Mouse (Mus musculus) T-helper 2 cell (primary cell): ENCODE measurements around the gene Tas2r134.

Experiments
- in situ Hi-C: fragments of 300-600 bp; cut with MboI, MseI; formaldehyde crosslinking; loops from one replicate; pipeline ENCODE4 v1.15.1; 2025; ENCODE audit warnings: high pct_unique_total_duplicates

Gene Tas2r134

DNA sequence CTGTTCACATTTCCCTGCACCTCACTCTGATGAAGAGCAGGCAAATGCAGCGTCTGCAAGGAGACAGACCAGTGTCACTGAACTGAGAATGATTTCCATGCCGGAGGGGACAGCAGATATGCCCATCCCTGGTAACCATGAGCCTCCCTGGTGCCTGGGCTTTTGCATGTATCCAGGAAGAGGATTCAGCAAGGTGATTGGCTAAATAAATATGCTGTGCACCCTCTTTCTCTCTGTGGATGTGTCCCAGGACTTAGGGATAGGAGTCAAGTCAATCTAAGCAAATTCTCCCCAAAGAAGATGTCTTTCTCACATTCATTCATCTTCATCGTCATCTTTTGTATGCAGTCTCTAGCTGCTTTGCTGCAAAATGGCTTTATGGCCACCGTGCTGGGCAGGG lies at the start of gene Tas2r134:
TSS of gene Tas2r134 (plus strand) at position 301 of the 400 bp plus-strand sequence.
- in situ Hi-C loops: no loop called here

DNA sequence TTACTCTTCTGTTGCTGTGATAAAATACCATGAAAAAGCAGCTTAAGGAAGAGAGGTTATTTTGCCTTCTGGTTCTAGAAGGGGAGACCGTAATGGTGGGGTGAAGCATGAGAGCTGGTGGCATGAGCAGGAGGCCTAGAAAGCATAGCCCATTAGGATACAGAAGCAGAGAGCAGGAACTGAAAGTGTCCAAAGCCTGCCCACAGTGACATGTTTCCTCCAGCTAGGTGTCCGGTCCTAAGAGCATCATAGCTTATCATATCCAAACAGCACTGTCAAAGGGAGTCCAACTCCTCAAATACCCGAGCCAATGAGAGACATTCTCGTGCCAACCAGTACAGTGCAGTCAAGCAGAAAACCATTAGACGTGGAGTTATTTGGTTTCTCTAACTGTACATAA lies 47.5 kb upstream of the Tas2r134 start:
- in situ Hi-C loops: no loop called here

DNA sequence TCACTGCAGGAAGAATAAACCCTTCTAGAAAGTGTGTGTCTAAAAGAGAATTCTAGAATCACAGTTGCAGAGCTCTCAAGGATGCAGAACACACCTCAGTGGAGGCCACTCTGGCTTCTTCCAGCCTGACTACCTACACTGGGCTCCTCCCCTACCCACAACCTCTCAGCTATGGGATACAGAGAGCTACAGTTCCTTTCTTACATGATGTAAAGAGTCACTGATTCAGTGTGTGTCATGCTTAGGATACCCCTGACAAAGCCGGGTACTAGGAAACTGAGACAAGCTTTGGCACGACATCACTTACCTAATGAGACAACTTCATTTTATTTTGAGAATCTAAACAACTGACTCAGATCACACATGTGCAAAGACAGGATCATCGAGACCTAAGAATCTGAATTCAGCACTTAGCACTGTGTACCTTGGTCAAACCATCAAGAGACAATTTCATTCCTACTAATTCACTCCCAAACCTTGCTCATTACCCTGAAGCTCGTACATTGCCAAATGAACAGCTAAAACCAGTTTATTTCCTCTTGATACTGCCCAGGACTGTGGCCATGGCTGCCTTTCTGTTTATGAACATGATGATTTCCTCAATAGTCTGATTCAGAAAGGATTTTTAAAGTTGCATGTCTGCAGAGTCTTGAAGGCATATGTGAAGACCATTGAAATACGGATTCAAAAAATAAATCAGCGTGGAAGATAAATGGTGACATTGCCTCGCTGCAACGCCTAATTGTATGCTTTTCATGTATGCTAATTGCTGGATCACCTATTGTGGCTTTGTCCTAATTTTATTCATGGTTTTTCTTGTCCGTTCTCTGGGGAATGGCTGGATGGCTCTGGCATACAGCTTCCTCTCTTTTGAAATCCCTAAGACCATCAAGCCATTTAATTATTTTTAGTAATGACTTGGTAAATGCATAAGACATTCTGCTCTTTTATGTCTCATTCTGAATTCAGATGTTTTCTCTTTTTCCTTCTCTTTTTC lies 43.0 kb upstream of the Tas2r134 start:
- in situ Hi-C loops: no loop called here

DNA sequence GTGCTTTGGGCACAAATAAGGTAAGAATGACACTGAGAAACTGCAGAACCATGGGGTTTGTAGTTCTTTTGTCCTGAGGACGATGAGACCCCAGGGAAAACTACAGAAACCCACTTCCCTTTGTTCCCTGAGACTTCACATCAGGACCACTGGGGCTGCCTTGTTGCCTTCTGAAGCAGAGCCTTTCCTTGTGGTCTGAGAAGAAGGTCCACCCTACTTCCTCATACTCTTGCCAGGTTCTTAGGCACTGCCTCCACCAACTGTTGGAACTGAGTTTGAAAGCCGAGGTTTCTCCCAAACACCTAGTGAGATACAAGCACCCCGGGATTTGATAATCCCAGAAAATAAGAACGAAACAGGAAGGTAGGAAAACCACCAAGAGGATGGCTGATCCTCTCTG lies 39.0 kb upstream of the Tas2r134 start:
- in situ Hi-C loops: no loop called here

DNA sequence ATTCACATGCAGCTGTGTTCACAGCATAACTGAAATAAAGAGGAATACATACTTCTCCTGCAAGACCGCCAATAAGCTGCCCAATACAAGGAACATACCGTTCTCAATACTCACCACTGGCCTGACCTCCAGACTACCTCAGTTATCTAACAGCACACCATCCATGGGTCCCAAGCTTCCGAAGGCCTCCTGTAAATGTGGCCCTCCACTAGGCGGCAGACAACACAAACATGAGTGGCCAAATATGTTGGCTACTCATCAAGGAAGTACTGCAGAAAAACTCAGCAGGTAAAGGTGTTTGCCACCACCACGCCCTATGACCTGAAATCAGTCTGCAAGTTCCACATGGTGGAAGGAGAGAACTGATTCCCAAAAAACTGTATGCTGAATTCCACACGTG lies 38.4 kb upstream of the Tas2r134 start:
- in situ Hi-C loops: no loop called here

DNA sequence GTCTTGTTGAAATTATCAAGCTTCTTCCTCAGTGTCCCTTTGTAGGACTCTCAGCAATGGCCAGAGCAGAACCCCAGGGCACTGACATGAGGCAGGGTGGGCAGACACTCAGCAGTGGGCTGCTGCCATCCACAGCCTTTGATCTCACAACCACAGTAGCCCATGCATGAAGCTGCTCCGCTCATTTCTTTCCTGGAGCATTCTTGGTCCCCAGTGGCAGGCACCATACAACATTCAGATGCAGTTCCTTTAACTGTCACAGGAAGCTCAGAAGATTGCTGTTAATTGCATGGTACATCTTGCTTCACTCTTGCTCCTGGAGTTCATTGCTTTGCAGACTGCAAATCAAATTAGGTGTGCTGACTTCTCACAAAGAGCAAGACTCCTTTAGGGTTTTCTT lies 37.7 kb upstream of the Tas2r134 start:
- in situ Hi-C loops: no loop called here

DNA sequence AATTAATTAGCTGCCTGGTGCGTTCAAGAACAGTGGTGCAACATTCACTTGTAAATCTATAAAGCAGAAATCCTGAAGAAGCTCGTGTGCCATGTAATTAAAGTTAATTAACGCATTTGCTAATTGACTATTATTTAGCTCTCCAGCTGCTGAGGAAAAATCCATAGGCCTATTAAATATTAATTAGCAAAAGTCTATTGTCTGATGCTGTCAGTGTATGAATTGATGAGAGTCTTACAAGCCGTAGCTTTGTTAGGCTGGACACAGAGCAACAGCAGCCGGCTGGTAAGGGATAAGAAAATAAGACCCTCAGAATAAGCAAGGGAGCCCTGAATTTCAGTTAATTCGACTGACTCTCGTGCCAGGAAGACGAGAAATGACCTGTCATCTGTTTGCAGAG lies 37.0 kb upstream of the Tas2r134 start:
- in situ Hi-C loops: no loop called here

DNA sequence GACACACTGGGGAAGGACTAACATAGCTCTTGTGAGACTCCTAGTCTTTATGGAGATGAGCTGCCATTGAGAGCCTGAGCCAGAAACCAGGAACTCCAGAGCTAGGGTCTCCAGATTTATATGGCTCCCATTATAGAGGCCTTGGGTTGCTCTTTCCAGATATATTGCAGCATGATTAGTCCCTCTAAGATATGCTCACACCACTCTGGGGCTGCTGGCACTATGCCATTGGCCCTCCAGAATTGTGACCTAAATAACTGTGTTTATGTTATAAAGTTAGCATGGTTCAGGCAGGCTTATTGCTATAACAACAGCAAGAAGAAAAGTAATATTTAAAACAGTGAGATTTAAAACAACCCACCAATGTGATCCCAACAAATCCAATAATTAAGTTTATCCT lies 35.2 kb upstream of the Tas2r134 start:
- in situ Hi-C loops: no loop called here

DNA sequence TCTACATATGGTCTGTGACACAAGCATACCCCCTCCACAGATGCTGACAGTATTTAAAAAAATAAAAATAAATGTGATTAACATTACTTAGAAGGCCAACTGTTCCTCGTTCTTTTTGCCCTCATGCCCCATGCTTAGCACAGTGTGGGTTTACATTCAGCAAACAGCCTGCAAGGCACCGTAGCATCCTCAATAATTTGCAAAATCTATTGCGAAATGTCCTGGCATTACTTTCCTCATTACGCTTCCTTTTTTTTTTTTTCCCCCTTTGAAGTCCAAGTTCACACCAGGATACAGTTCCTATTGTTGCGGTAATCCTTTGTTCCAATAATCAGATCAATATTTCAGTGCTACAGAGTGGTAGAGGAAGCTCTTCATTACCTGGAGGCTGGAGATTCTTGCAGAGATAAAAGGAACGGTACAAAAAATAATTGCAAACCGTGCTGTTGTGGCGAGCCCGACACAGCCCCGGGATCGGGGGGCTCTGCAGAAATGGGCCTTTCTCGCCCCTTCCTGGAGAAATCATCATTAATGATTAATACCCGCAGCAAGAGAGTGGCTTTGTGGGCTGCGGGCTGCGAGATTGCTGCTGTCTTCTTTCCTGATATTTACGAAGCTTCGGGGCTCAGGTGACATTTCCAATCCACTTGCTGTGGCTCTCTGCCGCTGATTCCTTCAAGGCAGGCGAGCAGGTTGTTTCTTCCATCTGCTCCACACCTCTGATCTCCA lies 27.7 kb upstream of the Tas2r134 start:
- in situ Hi-C loops: no loop called here

DNA sequence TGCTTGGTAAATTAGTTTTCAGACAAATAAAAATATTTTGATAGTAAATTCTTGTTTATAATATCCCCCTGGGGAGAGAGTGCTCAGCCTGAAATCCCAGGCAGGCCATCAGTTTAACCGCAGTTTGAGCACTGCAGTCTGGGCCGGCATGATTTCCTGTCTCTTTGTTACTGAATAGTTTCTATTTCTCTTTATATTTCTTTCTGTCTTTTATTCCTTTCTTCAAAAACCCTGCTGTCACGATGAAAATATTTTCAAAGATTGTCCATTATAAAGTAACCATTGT lies 27.2 kb upstream of the Tas2r134 start:
- in situ Hi-C loops: no loop called here

DNA sequence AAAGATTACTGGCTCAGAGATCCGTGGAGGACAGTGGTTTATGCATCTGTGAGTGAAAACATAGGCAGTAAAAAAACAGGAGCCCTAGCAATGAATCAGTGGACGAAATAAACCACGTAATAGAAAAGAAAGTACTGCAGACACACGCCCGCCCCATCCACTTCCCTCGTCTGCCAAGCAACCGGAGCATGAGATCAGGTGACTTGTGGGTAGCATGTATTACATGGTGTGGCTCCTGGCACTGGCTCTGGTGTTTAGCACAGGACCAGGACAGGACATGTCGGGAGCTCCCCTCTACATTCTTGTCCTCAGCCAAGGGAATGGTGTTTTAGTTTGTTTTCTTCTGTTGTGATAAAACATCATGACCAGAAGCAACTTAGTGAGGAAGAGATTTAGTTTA lies 26.4 kb upstream of the Tas2r134 start:
- in situ Hi-C loops: no loop called here

DNA sequence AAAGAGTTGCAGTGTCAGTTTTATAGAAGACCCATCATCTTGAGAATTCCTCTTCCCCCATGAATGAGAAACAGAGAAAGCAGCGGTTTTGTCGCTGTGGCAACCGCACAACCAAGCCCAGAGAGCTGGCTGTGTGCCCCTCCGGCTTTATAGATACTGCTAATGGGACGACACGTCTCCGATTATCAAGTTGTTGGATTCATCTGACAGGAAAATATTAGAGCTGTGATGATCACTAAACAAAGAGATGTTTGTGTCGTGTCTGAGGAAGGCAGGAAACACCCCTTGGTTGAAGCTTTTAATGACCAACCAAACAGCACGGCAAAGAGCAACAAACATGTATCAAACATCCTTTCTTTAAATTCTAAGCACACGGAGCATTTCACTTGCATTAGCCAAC lies 17.0 kb upstream of the Tas2r134 start:
- in situ Hi-C loops: no loop called here

DNA sequence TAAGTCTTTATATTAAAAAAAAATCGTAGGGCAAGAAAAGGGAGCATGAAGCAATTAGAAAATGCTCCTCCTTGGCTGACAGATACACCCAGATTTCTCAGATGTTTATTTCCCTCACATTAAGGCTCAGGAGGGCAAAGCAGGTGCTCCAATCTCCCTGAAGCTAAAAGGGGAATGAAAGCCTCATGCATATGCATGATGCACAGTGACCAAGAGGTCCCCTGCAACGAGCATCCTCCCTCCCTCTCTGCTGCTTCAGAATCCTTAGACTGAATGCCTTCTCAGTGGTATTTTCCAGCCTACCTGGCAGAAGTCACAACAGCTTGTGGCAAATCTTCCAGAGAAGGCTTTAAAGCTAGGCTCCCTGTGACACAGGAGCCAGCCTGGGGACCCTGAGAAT lies 16.4 kb upstream of the Tas2r134 start:
- in situ Hi-C loops: no loop called here

DNA sequence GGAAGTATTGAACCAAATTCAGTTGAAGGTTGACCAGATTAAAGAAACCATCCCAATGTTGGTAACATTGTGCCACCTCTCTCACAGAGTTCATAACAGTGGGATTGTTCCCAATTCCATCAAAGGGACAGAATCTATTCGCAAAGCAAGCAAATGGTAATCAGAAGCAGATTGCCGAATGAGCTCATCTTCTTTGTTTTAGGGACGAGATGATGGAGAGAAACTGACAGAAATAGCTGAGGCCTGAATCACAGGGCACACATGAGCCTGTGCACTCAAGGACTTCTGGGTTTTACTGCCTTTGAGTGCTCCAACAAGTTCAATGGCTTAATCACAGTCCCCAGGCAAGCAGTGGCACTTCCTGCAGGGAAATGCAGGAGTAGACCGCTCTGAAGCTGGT lies 13.6 kb upstream of the Tas2r134 start:
- in situ Hi-C loops: no loop called here

DNA sequence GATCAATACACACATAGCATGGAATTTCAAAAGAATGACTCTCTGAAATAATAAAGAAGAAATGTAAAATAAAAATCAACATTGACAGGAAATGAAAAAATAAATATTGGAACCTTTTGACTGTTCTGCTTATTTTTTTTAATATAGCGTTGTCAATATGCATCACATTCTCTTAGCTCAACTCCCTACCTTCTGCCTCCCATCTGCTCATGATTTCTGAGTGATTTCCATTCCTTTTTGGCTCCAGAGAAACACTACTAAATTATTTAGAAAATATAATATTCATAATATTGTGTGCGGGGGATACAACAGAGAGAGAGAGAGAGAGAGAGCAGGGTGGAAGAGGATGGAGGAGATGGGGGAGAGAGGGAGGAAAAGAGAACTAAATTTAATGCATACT lies 5.4 kb upstream of the Tas2r134 start:
- in situ Hi-C loops: no loop called here

DNA sequence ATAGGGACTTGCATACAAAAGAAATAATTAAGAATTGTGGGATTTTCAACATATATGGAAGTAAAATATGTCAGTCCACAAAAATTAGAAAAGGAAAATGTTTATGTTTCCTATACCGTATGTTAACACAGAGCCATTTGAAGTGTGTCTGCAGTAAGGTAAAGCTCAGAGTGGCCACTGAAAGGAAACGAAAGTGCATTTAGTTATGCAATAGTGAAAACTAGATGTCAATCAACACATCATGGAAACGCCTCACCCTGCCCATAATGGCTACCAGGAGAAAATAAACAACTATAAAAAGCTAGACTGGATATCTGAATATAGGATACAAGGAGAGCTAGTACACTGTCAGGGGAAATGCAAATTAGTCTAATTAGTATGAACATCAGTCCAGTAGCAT lies 1.3 kb upstream of the Tas2r134 start:
- in situ Hi-C loops: no loop called here

DNA sequence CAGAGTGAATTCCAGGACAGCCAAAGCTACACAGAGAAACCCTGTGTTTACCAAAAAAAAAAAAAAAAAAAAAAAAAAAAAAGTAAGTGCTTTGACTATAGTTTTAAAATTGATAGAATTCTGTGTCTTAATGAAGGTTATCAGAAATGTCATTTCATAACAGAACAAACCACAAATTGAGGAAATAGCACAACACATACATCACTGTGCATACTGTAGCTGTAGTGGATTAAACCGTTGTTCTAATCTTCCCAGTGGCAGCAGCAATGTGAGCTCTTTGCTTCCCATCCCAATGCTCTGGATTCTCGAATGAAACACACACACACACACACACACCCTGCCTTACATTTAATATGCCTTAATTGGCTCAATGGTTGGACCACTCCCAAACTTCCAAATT lies 4.1 kb downstream of the Tas2r134 start:
- in situ Hi-C loops: no loop called here

DNA sequence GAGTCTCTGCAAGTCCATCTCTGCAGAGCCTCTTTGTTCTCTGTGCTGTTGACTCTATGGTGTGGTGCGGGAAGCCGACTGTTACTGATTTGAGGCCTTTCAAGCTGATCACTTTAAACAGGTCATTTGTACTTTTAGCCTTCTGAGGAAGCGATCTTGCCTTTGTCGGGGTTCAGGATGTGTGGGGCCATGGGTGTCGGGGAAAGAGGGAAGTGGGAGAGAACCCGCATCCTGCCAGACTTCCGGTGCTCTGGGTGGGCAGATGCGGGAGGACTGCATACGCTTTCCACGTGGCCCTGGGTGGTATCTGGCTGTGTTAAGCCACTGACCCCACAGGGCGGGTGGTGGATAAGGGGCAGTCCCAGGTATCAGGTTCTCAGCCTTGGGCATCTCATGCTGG lies 10.4 kb downstream of the Tas2r134 start:
- in situ Hi-C loops: no loop called here

DNA sequence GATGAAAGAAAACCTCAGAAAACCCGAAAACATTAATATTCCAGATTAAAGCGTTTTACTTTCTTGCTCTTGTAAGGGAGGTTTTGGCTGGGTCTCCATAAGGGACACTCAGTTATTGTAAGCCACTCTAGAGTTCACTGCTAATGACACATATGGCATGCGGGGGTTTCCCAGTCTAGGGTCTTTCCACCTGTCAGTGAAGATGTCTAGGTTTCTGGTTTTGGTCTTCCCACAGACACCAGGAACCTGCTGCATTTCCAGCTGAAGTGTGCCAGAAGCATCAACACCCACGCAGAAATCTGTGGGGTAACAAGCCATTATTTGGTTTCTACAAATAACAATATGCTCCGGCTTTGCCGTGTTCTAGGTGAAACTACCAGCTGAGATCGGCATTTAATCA lies 14.3 kb downstream of the Tas2r134 start:
- in situ Hi-C loops: no loop called here

DNA sequence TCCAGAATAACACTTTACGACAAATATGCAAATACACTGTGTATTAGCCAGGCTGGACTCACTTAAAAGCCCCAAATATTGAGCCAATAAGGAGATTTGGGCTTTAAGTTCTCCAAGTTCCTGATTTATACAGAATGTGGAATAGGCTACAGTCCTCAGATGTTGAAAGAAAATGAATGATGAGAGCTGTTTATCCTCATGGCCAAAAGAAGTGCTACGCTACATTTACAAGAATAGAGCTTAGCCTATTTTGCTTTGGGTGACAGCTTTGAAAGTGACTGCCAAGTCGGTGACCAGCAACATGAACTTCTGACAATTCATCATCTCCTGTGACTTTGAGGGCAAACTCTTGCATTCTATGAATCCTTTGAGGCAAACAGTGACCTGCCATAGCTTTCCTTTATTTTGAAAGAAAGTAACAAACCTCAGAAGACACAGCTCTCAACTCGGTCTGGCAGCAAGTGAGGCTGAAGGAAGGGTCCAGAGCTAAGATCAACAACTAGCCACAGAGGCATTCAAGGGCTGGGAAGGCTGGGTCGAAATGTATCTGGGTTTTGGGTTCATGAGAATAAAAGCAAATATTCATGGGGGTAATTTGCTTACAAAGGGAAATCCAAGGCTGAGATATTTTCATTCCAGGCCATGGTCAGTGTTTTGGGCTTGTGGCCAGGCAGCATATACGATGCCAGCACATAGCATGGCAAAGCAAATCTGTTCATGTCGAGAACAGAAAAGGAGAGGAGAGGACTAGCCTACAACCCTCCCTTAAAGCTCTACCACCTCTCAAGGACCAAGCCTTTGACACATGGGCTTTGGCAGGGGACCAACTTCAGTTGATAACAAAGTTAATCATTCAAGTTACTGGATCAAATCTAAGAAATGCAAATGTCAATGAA lies 16.2 kb downstream of the Tas2r134 start:
- in situ Hi-C loops: no loop called here

DNA sequence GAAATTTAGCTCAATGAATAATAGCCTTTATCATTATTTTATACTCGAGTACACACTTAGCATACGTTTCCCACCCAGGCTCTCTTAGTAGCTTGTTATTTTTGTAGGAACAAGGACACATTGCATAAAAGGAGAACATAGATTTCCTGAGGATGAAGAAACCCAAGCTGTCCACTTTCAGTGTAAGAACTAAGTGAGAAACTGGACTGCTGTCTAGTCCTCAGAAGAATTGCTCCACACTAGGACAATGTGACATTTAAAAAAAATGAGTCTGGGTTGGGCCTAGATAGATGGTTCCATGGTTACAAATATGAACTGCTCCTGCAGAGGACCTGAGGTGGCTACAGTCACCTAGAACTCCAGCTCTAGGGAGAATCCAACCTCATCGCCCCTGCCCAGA lies 20.7 kb downstream of the Tas2r134 start:
- in situ Hi-C loops: no loop called here

DNA sequence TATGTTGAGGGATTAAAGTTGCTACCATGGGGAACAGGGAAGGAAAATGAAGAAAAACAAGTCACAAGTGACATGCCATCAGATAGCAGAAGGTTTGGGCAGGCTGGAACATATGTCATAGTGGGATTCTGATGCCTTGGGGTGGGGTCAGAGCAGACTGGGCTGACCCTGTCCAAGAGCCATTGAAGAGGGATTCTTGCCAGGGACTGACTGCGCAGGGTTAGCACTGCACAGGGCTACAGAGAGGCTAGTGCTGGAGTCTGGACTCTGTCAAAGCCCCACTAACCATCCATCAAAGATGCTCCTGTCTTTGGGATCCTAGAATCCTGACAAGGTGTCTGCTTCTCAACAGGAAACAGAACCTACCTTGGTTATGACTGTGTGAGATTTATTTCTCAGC lies 22.6 kb downstream of the Tas2r134 start:
- in situ Hi-C loops: no loop called here
